In the genomic region with DNA sequence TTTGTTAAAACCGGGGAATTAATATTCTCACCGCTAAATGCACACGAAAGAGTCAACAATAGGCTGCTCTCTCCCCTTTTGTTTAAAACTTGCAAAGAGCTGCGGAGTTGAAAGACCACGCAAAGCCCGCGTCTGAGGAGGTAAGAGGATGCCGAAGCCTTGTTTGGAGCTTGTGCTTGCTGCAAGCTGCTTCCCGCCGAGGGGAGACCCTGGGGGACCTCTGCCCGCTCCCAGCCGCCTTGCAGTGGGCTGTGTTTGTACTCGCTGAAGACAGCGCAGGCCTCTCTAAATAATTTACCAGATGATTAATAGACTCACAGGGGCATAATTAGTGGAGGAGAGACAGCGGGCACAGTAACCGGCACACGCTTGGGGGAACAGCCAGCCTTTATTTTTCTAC, we compare ENCODE assay signal across 8 mouse cellular contexts. TPM values are rescaled to one million over a fixed set of nuclear protein-coding genes. Genes with fewer than 3 reads are reported as not detected.
A peak's percentile ranks its signal among the peaks of the same experiment; 100 is the strongest.
DNase-seq lines count a peak whose midpoint lies in the region; ATAC-seq and TF ChIP-seq lines count a peak whose summit lies in the region.

No protein-coding gene starts in this region.

- H3K4me1 ChIP-seq in ES-E14 (ENCODE audit: control insufficient read depth in 2 of 2, insufficient read depth in 2 of 2, low read length in 2 of 2, poor library complexity in 1 of 2): peaks cover 0 to 3% of the 10 kb centered on the region in 2 experiments; a peak in 1 of 4 replicates
- peaks cover 40% of the 10 kb centered on the region for H3K4me1 ChIP-seq in midbrain, embryonic 10.5 days

- H3K4me3 ChIP-seq in gastrocnemius, adult 2 months: peak overlapping the region; percentile 40
- peak overlapping the region; percentile 22 to 40; a peak in 3 of 4 replicates for H3K4me3 ChIP-seq in ES-E14 (ENCODE audit: insufficient read depth in 1 of 2, low read depth in 1 of 2, low read length in 2 of 2, poor library complexity in 1 of 2, severe bottlenecking in 1 of 2)
- peak overlapping the region; percentile 56 for H3K4me3 ChIP-seq in midbrain, embryonic 10.5 days

- peaks cover 80% of the 10 kb centered on the region for H3K27me3 ChIP-seq in midbrain, embryonic 10.5 days (ENCODE audit: low read depth, poor library complexity, severe bottlenecking)

- intact Hi-C loops in gastrocnemius, adult 2 months (cut with DNase I): no loop called here

- WGBS in midbrain, embryonic 10.5 days: under 1% methylated on average over 17 of the region's 17 CpGs

- ATAC-seq in megakaryocyte progenitor cell, adult 5-6 weeks (replicated peaks; ENCODE audit: poor library complexity): no peak

- H3K9me3 ChIP-seq in ES-E14 (ENCODE audit: control insufficient read depth, insufficient read depth, low read depth, low read length): no peaks in the 10 kb centered on the region
- no peaks in the 10 kb centered on the region for H3K9me3 ChIP-seq in midbrain, embryonic 10.5 days (replicated peaks)

- TF ChIP-seq CTCF in gastrocnemius, adult 2 months (IDR thresholded peaks at IDR 0.05): no peak

- H3K36me3 ChIP-seq in ES-E14 (ENCODE audit: control insufficient read depth, insufficient read depth, low read length, poor library complexity, severe bottlenecking): no peaks in the 10 kb centered on the region
- no peaks in the 10 kb centered on the region for H3K36me3 ChIP-seq in midbrain, embryonic 10.5 days

- in situ Hi-C loops in ES-E14 (cut with MboI; ENCODE audit: low sequenced_read_pairs in 2 of 2, unreplicated experiment in 2 of 2): loop anchor here in 1 of 2 experiments (10.0 kb wide), 2 partner anchors 224 to 304 kb away; a partner anchor contains a TSS

- no peak overlapping the region for H3K9ac ChIP-seq in ES-E14 (ENCODE audit: insufficient read depth, low read depth, low read length, poor library complexity, severe bottlenecking)

- no peak for DNase-seq in gastrocnemius, adult 2 months
- DNase-seq in gastrocnemius, postnatal 4 days (ENCODE audit: low spot score in 2 of 2): no peak
- no peak for DNase-seq in ES-E14 (ENCODE audit: low read depth, low spot score)
- peak; percentile 36 for DNase-seq in forelimb bud, embryonic 11.5 days (ENCODE audit: low read depth, low spot score)
- DNase-seq in midbrain, embryonic 10.5 days (ENCODE audit: low spot score): peak; percentile 57
- DNase-seq in right cerebral cortex, postnatal 25 days: no peak
- no peak for DNase-seq in cerebellum, adult 18-20 months

- H3K27ac ChIP-seq in gastrocnemius, adult 2 months: no peak overlapping the region
- no peak overlapping the region for H3K27ac ChIP-seq in ES-E14 (ENCODE audit: insufficient read depth, low read depth, low read length, poor library complexity, severe bottlenecking)
- H3K27ac ChIP-seq in midbrain, embryonic 10.5 days (replicated peaks): peak overlapping the region; percentile 74

TF ChIP-seq in ES-E14, 5 proteins besides CTCF, POLR2A, EP300 and RAD21:
- TF ChIP-seq ZNF384 (IDR thresholded peaks at IDR 0.05; ENCODE audit: low read depth, low read length): no peak
- TF ChIP-seq CHD2 (IDR thresholded peaks at IDR 0.05; ENCODE audit: low read depth, low read length): no peak
- no peak for TF ChIP-seq MAFK (IDR thresholded peaks at IDR 0.05; ENCODE audit: insufficient read depth, low read depth, low read length)
- no peak for TF ChIP-seq ZC3H11A (IDR thresholded peaks at IDR 0.05; ENCODE audit: borderline replicate concordance, low read depth, low read length)
- TF ChIP-seq HCFC1 (IDR thresholded peaks at IDR 0.05; ENCODE audit: borderline replicate concordance, insufficient read depth, low read length): no peak

RNA-seq across cellular contexts. Expression of a gene that starts 51.2 kb away (rescaled TPM):
- total RNA-seq in gastrocnemius, adult 2 months (2021): not detected
- total RNA-seq in gastrocnemius, postnatal 4 days (2021): under 1 TPM in 1 of 2 experiments, not detected in 1; 0.23 TPM
- total RNA-seq in ES-E14 (2012; rRNA removed): 0.26 and 0.49 TPM in 2 replicates
- polyA plus RNA-seq in midbrain, embryonic 10.5 days (2016; fragmentation: Nextera tagmentation; extraction: Ambion mirVana): 0.61 and 0.72 TPM in 2 replicates
- 0.30 and 0.93 TPM in 2 replicates for total RNA-seq in megakaryocyte progenitor cell, adult 5-6 weeks (2015)
- 0.24 and 0.33 TPM in 2 replicates for total RNA-seq in megakaryocyte progenitor cell, adult 5-6 weeks (2017)

RNA-seq across cellular contexts. Expression of a gene that starts 51.7 kb away (rescaled TPM):
- total RNA-seq in gastrocnemius, adult 2 months (2021): not detected
- total RNA-seq in gastrocnemius, postnatal 4 days (2021): under 1 TPM in 1 of 2 experiments, not detected in 1; 0.88 TPM
- not detected in 2 replicates for total RNA-seq in ES-E14 (2012; rRNA removed)
- polyA plus RNA-seq in midbrain, embryonic 10.5 days (2016; fragmentation: Nextera tagmentation; extraction: Ambion mirVana): 1.7 and 3.2 TPM in 2 replicates
- 0.66 and 5.7 TPM in 2 replicates for total RNA-seq in megakaryocyte progenitor cell, adult 5-6 weeks (2015)
- 2.4 and 8.4 TPM in 2 replicates for total RNA-seq in megakaryocyte progenitor cell, adult 5-6 weeks (2017)

Comparison
In these comparisons a context has a peak if more than half of its experiments do, and no peak if none do; other contexts are left out.
1. DNase-seq: peak in forelimb bud, embryonic 11.5 days (single experiment) and midbrain, embryonic 10.5 days (single experiment); none in gastrocnemius, adult 2 months (single experiment), gastrocnemius, postnatal 4 days (0 of 2), ES-E14 (single experiment), right cerebral cortex, postnatal 25 days (single experiment) and cerebellum, adult 18-20 months (0 of 2).
2. Peak in every context shown above with its lines, with median percentiles within 50 percentile points of each other: H3K4me3 ChIP-seq.